Mouse (Mus musculus) testis, adult 2 months (tissue): ENCODE measurements around the gene Dusp7.

Experiments used
- CTCF ChIP-seq: fragments of 200-500 bp; IDR thresholded peaks from 2 replicates; pipeline ENCODE4 v1.5.1; 2012; ENCODE audit warnings: low read depth, mild to moderate bottlenecking, inconsistent platforms, low read length, moderate library complexity; ENCODE audit not compliant: control insufficient read depth, insufficient read depth, insufficient replicate concordance
- POLR2A ChIP-seq: fragments of 200-500 bp; IDR thresholded peaks from 2 replicates; pipeline ENCODE4 v1.6.1; 2012; ENCODE audit warnings: low read depth, mild to moderate bottlenecking, inconsistent platforms, low read length, moderate library complexity; ENCODE audit not compliant: control insufficient read depth

- TF ChIP-seq CTCF: no peak
- no peak for TF ChIP-seq POLR2A
These were observed 3.3 kb downstream of the Dusp7 start for GRCm38 (mm10) chr9:106371776-106372175.
